Mouse (Mus musculus) gastrocnemius, postnatal 14 days (tissue): Measurements from ENCODE around the gene Galnt10. TPM values are rescaled to one million over a fixed set of nuclear protein-coding genes. Genes with fewer than 3 reads are reported as not detected.

Experiments
- DNase-seq: peaks from one replicate; pipeline ENCODE4 v3.0.0; 2021; ENCODE audit warnings: mixed read lengths
- intact Hi-C: fragments of 180-260 bp; cut with DNase I; formaldehyde crosslinking; loops from one replicate; pipeline ENCODE4 v1.15.1; 2025; ENCODE audit warnings: low total_unique reads
- long read RNA-seq, 2 experiments: library from polyadenylated mRNA; stranded (forward); transcript quantifications; one replicate each; pipeline ENCODE4 v2.0.0; 2021
- total RNA-seq, 2 experiments: library from RNA; stranded (reverse); gene quantifications; 2 replicates each; pipeline ENCODE4 v1.2.3; 2021

The Galnt10 gene
- total RNA-seq = 10 to 100 TPM; 11.3 to 12.4 TPM
- long read RNA-seq, experiment 1, full-length matches to known transcripts = 17 of 25 reads
- long read RNA-seq, experiment 1, partial matches to known transcripts = 7 of 25 reads
- long read RNA-seq, experiment 1, other reads (novel, unspliced or antisense) = 1 of 25 reads
- long read RNA-seq, experiment 2, full-length matches to known transcripts = 12 of 19 reads
- long read RNA-seq, experiment 2, partial matches to known transcripts = 1 of 19 reads
- long read RNA-seq, experiment 2, other reads (novel, unspliced or antisense) = 6 of 19 reads

DNA sequence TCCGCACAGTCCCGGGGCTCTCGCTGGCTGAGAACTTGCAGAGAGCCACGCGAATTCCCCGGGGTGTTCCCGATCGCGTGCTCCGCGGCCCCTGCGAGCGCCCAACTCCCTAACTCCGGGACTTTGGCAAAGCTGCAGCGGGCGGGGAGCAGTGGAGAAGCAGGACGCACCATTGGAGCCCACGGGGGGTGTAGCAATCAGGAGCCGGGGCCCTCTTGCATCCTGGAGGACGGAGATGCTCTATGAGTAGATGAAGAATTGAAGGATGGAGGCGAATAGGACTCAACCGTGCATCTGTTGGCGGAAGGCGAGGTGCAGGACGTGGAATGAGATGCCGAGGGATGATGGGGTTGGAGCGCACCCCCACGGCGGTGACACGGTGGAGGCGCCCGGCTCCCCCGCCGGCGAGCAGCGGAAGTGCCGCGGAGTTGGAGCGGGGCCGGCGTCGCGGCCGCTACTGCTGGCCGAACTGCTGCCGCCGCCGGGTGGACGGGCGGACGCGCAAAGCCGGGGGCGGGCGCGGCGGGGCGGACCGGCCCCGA lies at the start of gene Galnt10:
Galnt10 (plus strand) TSS at position 425 of the 542 bp plus-strand sequence.
- intact Hi-C loops = no loop called here
- DNase-seq = peak; percentile 92

DNA sequence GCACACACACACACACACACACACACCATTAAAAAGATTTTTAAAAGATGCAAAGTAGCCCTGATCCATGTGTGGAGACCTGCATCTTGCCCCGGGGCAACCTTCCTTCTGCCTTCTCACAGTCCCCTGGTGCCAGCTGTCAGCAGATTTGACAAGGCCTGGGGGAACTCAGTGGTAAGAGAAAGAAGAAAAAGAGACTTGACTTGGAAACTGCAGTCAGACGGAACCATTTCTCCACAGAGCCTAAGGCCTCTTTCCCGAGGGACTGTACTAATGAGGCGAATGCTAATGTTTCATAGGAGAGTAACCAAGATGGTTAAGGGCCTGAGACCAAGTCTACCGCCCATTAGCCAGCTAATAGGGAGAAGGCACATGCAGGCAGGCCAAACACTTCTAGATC lies 49.3 kb upstream of the Galnt10 start:
- no peak for DNase-seq
- intact Hi-C loops = no loop called here

DNA sequence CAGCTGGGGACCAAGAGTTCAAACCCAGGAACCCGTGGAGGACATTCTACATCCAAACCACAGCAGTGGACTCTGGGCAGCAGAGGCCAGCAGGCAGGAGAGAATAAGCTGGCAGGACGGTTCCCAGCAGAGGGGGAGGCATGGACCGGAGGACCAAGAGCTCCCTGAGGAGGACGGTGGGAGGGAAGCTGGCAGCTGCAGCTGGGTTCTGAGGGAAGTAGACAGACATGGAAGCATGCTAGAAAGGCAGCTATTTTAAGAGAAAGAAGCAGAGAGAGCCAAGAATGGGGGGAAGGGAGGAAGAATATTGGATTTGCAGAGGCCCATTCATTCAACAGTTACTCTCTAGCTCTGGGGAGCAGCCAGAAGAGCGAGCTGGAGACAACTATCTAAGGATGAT lies 47.1 kb upstream of the Galnt10 start:
- intact Hi-C loops = no loop called here
- peak; percentile 52 for DNase-seq

DNA sequence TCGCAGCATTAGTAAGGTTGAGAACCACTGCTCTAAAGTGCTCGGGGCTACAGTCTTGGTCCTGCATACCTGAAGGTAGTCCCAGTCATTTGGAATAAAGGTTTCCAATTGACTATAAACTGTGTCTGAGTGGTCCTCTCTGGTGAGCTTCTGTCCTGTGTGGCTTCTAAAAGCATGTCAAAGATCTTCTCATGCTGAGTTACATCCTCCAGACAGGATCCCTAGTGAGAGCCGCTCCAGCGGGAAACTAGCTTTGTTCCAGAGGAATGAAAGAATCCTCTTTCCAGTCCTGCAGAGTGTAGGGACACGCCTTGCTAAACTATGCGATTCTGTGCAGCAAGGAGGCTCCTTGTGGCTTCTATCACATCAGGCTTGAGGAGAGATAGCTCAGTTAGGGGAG lies 45.9 kb upstream of the Galnt10 start:
- intact Hi-C loops = no loop called here

DNA sequence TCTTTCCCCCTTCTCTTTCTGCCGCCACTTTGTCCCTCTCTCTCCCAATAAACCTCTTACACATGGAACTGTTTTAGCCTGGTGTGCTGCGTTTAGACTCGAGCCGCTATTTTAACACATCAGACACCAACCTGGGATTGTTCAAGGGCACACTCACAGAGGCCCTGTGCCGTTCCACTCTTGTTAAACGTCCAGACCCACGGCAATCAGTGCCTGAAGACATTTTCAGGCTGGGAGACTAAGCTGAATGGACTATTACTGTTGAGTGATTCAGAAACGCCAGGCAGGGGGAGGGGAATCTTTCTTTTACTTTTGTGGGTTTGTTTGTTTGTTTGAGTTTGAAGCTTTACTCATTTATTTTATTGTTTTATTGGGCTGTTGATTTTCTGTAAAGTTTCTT lies 45.1 kb upstream of the Galnt10 start:
- no peak for DNase-seq
- intact Hi-C loops = no loop called here

More for the DNA sequence above, 45.9 kb upstream of the Galnt10 start:
- DNase-seq = no peak

DNA sequence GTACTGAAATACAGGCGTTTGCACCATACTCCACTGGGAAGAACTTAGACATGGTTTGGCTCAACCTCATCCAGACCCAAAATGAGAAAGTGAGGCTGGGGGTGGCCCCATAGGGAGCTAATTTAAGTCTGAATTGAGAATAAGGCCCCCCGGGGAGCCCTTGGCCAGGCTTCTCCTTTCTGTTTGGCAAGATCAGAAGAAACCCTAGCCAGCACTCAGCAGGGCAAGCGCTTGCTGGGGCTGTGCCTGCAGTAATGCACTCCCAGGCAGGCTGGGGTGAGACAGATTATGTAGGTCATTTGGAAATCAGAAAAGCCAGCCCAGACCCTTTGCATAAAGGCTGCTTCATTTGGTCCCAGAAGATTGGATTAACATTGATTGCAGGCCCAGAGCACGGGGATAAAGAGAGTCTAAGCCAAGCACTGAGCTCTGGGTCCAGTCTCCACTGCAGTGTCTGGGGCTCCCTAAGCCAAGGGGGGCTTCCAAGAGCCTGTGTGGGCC lies 44.6 kb upstream of the Galnt10 start:
- peak; percentile 41 for DNase-seq
- intact Hi-C loops = no loop called here

DNA sequence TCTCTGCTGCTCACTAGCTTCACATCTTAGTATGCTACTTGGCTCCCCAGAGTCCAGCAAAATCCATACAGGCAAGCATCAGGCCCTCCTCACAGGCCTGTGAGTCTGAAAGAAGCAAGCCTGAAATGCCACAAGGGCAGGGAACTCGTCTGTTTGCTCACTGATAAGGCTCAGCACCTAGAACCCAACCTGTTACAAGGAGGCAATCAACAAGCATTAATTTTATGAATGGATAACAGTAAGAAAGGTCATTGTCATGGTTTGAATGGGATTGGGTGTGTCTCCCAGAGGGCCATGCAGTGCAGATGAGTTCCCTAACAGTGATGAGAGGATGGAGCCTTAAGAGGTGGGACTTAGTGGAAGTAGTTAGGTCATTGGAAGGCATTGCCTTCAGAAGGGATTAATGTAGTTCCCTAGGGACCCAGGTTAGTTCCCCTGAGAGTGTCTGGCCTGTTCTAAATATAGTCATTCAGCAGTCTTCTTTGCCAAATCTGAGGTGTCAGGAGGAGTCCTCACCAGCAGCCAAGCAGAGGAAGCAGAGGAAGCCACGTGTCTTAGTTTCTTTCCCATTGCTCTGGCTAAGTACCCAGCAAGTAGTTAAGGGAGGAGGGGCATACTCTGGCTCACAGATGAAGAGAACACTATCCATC lies 43.3 kb upstream of the Galnt10 start:
- DNase-seq = no peak
- intact Hi-C loops = no loop called here

DNA sequence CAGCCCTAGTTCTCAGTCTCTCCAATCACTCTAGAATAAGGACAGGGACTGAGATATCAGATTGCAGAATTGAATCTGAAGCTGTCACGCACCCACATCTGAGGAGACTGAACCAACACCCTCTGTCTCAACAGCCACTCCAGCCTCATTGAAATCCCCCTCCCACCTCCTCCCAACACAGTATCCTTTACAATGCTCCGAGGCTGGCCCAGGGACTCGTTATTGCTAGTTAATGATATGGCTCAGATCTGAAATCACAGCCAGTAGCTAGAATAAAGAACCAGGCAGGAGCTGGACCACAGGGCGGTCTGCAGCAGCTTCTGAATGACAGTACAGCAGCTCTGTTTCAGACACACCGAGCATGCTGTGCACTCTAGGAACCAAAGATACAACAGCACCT lies 40.2 kb upstream of the Galnt10 start:
- intact Hi-C loops = no loop called here

DNA sequence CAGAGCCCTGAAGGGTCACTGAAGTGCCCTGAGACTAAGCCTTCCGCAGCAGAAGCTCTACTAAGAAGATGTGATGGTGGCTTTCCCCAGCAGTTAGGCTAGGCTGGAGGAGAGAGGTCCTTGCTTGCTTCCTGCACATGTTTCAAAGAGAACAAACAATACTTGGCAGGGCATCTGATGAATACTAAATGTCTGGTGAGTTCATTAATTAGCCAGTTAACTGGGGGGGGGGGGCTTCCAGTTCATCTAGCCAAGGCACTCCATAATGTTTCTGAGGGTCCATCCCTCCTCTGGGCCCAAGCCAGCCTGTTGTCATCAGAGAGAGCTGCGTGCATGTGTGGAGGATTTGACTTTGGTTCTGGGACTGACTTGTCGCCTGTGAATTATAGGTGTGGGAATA lies 39.6 kb upstream of the Galnt10 start:
- DNase-seq = no peak
- intact Hi-C loops = no loop called here

More for the DNA sequence above, 40.2 kb upstream of the Galnt10 start:
- DNase-seq = no peak

DNA sequence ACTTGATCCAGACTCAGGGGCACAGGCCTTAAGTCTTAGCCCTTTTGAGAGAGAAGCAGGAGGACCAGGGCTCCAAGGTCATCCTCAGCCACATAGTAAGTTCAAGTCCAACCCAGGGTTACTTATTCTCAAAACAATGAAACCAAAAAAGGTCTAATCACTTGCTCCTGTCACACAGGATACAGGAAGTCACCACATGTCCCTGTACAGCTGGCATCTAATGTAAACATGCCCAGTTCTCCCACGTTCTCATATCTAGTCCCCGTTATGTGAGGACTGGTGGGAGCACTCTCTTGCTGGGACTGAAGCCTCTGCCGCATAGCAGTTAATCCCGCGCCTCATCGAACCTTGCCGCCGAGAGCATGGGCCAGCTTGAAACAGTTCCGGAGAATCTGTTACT lies 30.7 kb upstream of the Galnt10 start:
- intact Hi-C loops = loop anchor here (10.0 kb wide), 1 partner anchor 110 kb away; no protein-coding TSS in a partner anchor

DNA sequence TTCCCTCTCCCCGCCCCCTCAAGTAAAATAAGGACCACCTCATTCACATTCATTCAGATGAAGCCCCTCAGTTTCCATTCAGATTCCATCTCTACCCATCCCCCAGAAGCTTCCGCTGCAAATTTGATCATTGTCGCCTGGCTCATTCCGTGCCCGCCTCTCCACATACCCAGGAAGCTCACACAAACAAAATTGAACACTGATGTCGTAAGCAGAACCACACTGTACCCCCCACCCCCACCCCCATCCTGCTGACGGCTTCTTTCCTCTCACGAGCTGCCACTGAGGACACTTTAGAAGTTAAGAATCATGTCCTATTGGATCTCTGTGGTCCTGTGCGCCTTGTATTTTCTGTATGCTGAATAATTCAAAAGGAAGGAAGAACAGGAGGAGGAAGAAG lies 30.0 kb upstream of the Galnt10 start:
- intact Hi-C loops = loop anchor here (5.0 to 10.0 kb wide), 2 partner anchors 110 to 162 kb away; no protein-coding TSS in a partner anchor
- DNase-seq = no peak

More for the DNA sequence above, 30.7 kb upstream of the Galnt10 start:
- no peak for DNase-seq

DNA sequence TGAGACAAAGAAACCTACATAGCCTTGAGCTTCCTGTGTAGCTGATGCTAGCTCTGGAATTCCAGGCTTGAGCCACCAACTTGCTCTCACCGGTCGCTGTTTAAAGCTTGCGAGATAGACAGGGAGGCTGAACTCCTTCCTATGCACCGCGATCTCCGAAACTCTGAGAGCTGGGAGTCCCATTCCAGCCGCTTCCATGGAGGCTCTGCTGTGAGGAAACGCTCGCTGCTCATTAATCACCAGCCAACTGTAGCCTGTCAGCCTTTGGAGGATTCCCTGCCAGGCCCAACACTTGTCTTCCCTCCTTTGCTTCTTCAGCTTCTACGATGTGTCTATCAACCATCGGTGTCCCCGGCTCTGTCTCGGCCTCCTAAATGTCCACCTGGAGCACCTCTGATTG lies 29.4 kb upstream of the Galnt10 start:
- intact Hi-C loops = loop anchor here (5.0 to 10.0 kb wide), 2 partner anchors 109 to 161 kb away; no protein-coding TSS in a partner anchor
- DNase-seq = no peak

DNA sequence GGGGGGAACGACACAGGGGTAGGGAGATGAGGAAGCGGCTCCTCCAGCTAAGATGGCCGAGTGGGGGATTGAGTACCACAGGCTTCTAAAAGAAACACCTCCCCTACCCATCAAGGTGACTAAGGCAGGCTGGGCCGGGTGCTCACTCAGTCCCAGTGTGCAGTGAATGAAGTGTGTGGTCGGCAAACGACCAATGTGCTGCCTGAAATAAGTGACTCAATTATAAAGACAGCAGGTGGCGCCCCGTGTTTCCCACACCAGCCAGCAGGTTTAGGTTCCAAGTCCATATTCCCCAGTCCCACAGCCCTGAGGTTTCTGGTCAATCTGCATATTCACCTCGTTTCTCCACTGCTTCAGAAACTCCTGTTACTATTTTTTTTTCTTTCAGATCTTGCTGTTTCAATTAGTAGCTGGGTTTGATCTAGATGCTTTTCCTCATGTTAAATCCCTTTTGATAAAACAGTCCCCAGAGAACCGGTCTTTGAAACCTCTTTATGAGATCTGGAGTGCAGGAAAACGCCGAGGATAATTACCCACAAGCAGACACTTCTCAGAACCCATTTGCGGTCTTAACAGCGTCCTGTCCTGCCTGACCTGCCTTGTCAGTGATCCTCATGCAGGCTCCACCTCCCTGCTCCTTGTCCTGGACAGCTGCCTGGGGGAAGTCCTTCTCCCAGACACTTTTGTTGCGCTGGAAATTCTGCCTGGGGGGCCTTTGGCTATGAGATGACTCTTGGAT lies 27.5 kb upstream of the Galnt10 start:
- intact Hi-C loops = loop anchor here (5.0 to 10.0 kb wide), 2 partner anchors 107 to 160 kb away; no protein-coding TSS in a partner anchor
- DNase-seq = peak; percentile 58

DNA sequence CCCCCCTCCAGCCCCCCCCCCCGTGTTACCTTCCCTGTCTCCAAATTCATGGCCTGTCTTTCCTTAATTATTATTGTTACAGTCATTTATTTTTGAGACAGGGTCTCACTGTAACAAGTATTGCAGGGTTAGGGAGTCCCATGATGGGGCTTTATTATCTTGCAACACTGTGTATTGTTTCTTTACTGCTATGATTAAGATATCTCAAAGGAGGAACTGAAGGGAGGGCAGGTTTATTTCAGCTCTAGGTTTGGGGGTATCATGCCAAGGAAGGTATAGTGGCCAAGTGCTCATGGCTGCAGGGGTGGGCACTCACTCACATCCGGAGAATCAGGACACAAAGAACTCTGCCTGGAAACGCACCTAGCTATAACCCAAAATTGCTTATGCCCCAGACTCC lies 23.8 kb upstream of the Galnt10 start:
- intact Hi-C loops = loop anchor here (5.0 kb wide), 1 partner anchor 74 kb away; no protein-coding TSS in a partner anchor
- no peak for DNase-seq

DNA sequence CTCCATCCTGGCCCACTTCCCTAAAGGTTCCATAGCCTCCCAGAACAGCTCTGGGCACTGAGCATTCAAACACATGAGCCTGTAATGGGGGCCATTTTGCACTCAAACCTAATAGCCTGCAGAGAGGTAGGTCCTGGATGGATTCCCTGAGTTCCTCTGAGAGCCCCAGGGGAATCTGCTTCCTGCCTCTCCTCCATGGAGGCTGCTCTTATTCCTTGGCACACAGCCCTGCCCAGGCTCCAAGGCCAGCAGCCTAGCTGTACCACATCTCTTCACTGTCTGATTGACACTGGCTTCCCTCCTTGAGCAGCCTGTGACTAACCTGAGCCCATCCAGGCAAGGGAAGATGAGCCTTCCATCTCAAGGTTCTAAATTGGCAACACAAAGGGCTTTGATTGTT lies 23.4 kb upstream of the Galnt10 start:
- intact Hi-C loops = loop anchor here (5.0 kb wide), 1 partner anchor 75 kb away; no protein-coding TSS in a partner anchor
- no peak for DNase-seq

DNA sequence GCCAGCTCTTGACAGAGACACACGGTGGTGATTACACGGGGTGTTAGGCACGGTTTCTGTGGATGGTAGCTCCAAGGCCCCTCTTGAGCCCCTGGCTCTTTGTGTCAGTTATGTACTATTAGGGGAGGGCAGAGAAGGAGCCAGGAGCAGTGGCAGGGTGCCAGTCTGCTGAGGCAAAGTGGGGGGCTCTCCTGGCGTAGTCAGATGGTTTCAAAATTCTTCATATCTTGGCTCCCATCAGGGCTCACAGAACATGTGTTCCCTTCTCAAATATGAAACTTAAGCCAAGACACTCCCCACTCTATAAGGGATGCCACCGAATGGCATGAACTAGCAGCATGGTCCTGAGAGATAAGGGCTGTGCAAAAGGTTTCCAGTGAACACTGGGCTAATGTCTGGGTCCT lies 20.8 kb upstream of the Galnt10 start:
- no peak for DNase-seq
- intact Hi-C loops = loop anchor here (5.0 kb wide), 1 partner anchor 77 kb away; no protein-coding TSS in a partner anchor

DNA sequence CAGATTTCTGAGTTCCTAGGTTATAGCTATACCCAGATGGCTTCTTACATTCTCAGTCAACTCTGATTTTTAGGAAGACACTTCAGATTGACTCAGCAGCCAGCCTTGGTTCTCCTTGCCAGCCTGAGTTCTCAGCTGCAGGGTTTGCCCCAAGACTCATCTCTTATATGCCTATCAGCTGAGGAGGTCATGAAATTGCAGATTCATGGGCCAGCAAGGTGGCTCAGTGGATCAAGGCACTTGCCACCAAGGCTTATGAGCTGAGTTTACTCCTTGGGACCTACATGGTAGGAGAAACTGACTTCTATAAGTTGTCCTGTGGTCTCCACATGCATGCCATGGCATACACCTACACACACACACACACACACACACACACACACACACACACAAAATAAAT lies 19.8 kb upstream of the Galnt10 start:
- intact Hi-C loops = no loop called here
- no peak for DNase-seq

DNA sequence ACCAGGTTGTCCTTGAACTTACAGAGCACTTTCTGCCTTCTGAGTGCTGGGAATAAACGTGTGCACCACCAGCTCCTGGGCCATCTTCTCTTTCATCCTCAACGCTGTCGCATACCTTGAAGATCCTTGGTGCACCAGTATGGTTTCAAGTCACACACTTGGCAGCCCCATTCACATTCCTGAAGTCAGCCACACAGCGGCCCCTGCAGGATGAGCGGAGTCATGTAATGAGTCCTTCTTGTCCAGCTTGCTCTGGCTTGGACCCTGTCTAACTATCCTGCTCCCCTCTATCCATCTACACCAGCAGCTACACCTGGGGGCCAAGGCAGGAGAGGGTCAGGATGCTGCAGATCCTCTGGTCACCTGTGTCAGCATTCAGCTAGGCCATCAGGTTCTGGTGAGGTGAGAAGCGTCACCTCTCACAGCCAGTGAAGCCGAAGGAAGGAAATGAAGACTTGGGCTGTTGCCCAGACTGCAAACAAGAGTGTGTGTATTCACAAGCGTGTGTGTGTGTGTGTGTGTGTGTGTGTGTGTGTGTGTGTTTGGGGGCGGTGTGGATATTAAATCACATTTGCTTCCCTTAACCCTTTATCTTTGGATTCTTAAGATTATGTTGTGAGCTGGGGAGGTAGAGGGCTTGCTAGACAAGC lies 18.0 kb upstream of the Galnt10 start:
- intact Hi-C loops = no loop called here
- DNase-seq = peak; percentile 73

DNA sequence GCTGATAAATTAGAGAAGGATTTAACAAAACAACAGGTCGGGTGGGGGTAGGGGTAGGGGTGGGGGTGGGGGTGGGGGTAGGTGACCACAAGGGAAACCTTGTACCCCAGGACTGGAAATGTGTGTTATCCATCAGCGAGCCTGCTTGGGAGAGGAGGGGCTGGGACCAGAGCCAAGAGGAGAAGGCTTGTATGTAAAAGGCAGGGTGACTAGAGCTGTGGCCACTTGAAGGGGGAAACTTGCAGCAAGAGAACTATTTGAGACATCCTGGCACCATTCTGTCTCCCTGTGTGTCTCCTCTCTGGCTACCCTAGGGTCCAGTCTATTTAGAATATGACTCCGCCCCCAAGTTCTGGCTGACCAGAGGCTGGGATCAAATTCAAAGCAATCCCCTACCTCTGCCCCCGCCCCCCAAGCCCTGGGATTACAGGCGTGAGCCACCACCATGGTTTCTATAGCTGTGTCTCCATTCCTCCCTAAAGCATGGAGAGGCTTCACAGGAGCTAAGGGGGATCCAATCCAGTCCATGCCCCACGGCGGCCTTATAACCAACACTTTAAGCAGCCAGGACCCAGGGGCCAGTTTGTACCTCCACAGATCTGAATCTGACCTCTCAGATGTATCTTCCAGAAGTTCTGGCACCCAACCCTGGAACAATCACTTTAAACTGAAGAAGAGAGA lies 13.3 kb upstream of the Galnt10 start:
- intact Hi-C loops = no loop called here
- peak; percentile 14 for DNase-seq
